Mouse (Mus musculus): ENCODE data around the gene Gm10715. TPM values are rescaled to one million over a fixed set of nuclear protein-coding genes. Genes with fewer than 3 reads are reported as not detected.
A peak's percentile ranks its signal among the peaks of the same experiment; 100 is the strongest.
"Not testable (repeated sequence)": the region's sequence is repeated elsewhere in the genome, so short reads cannot be mapped to it uniquely, and the experiment has no call there.

The Gm10715 gene
- polyA plus RNA-seq, 1 experiment from 2014 or later, result not detected

- WGBS, result 71% methylated on average over 9 of the region's 13 CpGs
- H3K4me1 ChIP-seq (ENCODE audit: control insufficient read depth, insufficient read depth, low read length); ATAC-seq (ENCODE audit: insufficient number of reproducible peaks, low FRiP score, low TSS enrichment, low read depth); H3K27ac ChIP-seq (replicated peaks; ENCODE audit: low read depth, low read length); DNase-seq (ENCODE audit: low spot score); H3K36me3 ChIP-seq (ENCODE audit: control insufficient read depth, insufficient read depth, low read length); H3K4me2 ChIP-seq (ENCODE audit: low read depth, severe bottlenecking); H3K27me3 ChIP-seq (ENCODE audit: control insufficient read depth, insufficient read depth, low read length); H3K4me3 ChIP-seq (ENCODE audit: low read depth, low read length); H3K9ac ChIP-seq (ENCODE audit: low read length); H3K9me3 ChIP-seq (ENCODE audit: control insufficient read depth, low read length): not testable (repeated sequence)
These were observed 14.2 kb upstream of the Gm10715 start for GRCm38 (mm10) chr9:3022316-3023008.

DNA sequence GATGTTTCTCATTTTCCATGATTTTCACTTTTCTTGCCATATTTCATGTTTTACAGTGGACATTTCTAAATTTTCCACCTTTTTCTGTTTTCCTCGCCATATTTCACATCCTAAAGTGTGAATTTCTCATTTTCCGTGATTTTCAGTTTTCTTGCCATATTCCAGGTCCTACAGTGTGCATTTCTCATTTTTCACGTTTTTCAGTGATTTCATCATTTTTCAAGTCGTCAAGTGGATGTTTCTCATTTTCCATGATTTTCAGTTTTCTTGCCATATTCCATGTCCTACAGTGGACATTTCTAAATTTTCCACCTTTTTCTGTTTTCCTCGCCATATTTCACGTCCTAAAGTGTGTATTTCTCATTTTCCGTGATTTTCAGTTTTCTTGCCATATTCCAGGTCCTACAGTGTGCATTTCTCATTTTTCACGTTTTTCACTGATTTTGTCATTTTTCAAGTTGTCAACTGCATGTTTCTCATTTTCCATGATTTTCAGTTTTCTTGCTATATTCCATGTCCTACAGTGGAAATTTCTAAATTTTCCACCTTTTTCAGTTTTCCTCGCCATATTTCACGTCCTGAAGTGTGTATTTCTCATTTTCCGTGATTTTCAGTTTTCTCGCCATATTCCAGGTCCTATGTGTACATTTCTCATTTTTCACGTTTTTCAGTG lies 13.2 kb upstream of the Gm10715 start, which contains the start of gene Gm10718:
Gene Gm10718, plus strand, starts transcription at position 236 of the 673 bp plus-strand sequence.
- not testable (repeated sequence) for H3K36me3 ChIP-seq (ENCODE audit: control insufficient read depth, insufficient read depth, low read length); ATAC-seq (ENCODE audit: insufficient number of reproducible peaks, low FRiP score, low TSS enrichment, low read depth); H3K4me3 ChIP-seq (ENCODE audit: low read depth, low read length); H3K4me2 ChIP-seq (ENCODE audit: low read depth, severe bottlenecking); DNase-seq (ENCODE audit: low spot score); H3K27me3 ChIP-seq (ENCODE audit: control insufficient read depth, insufficient read depth, low read length); H3K9ac ChIP-seq (ENCODE audit: low read length); H3K4me1 ChIP-seq (ENCODE audit: control insufficient read depth, insufficient read depth, low read length); H3K9me3 ChIP-seq (ENCODE audit: control insufficient read depth, low read length); H3K27ac ChIP-seq (replicated peaks; ENCODE audit: low read depth, low read length)
- WGBS, result 72% methylated on average over 9 of the region's 13 CpGs

GRCm38 (mm10) chr9:3023985-3024648 lies 12.6 kb upstream of the Gm10715 start:
- ATAC-seq (ENCODE audit: insufficient number of reproducible peaks, low FRiP score, low TSS enrichment, low read depth), result not testable (repeated sequence)
- WGBS, result 68% methylated on average over 15 of the region's 16 CpGs

GRCm38 (mm10) chr9:3024912-3025467 lies 11.7 kb upstream of the Gm10715 start, which contains the start of gene Gm10717:
Gm10717 (plus strand) TSS chr9:3025417.
- not testable (repeated sequence) for H3K27ac ChIP-seq (replicated peaks; ENCODE audit: low read depth, low read length); H3K9me3 ChIP-seq (ENCODE audit: control insufficient read depth, low read length); ATAC-seq (ENCODE audit: insufficient number of reproducible peaks, low FRiP score, low TSS enrichment, low read depth); H3K4me2 ChIP-seq (ENCODE audit: low read depth, severe bottlenecking); H3K9ac ChIP-seq (ENCODE audit: low read length); H3K4me1 ChIP-seq (ENCODE audit: control insufficient read depth, insufficient read depth, low read length); H3K4me3 ChIP-seq (ENCODE audit: low read depth, low read length); H3K27me3 ChIP-seq (ENCODE audit: control insufficient read depth, insufficient read depth, low read length); DNase-seq (ENCODE audit: low spot score); H3K36me3 ChIP-seq (ENCODE audit: control insufficient read depth, insufficient read depth, low read length)
- WGBS, result 73% methylated on average over 12 of the region's 12 CpGs

More at GRCm38 (mm10) chr9:3023985-3024648, 12.6 kb upstream of the Gm10715 start:
- H3K9me3 ChIP-seq (ENCODE audit: control insufficient read depth, low read length); H3K9ac ChIP-seq (ENCODE audit: low read length); H3K27me3 ChIP-seq (ENCODE audit: control insufficient read depth, insufficient read depth, low read length); H3K4me2 ChIP-seq (ENCODE audit: low read depth, severe bottlenecking); H3K4me1 ChIP-seq (ENCODE audit: control insufficient read depth, insufficient read depth, low read length); H3K27ac ChIP-seq (replicated peaks; ENCODE audit: low read depth, low read length); H3K36me3 ChIP-seq (ENCODE audit: control insufficient read depth, insufficient read depth, low read length); H3K4me3 ChIP-seq (ENCODE audit: low read depth, low read length); DNase-seq (ENCODE audit: low spot score): not testable (repeated sequence)

GRCm38 (mm10) chr9:3025653-3026052 lies 11.0 kb upstream of the Gm10715 start:
- H3K4me3 ChIP-seq (ENCODE audit: low read depth, low read length); H3K4me1 ChIP-seq (ENCODE audit: control insufficient read depth, insufficient read depth, low read length); H3K27ac ChIP-seq (replicated peaks; ENCODE audit: low read depth, low read length); H3K36me3 ChIP-seq (ENCODE audit: control insufficient read depth, insufficient read depth, low read length); H3K9me3 ChIP-seq (ENCODE audit: control insufficient read depth, low read length); H3K4me2 ChIP-seq (ENCODE audit: low read depth, severe bottlenecking); DNase-seq (ENCODE audit: low spot score); H3K9ac ChIP-seq (ENCODE audit: low read length); ATAC-seq (ENCODE audit: insufficient number of reproducible peaks, low FRiP score, low TSS enrichment, low read depth); H3K27me3 ChIP-seq (ENCODE audit: control insufficient read depth, insufficient read depth, low read length): not testable (repeated sequence)
- 67% methylated on average over 4 of the region's 6 CpGs for WGBS

DNA sequence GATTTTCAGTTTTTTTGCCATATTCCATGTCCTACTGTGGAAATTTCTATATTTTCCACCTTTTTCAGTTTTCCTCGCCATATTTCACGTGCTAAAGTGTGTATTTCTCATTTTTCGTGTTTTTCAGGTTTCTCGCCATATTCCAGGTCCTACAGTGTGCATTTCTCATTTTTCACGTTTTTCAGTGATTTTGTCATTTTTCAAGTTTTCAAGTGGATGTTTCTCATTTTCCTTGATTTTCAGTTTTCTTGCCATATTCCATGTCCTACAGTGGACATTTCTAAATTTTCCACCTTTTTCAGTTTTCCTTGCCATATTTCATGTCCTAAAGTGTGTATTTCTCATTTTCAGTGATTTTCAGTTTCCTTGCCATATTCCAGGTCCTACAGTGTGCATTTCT lies 10.5 kb upstream of the Gm10715 start:
- WGBS, result 73% methylated on average over 5 of the region's 5 CpGs
- H3K27ac ChIP-seq (replicated peaks; ENCODE audit: low read depth, low read length), result not testable (repeated sequence)

DNA sequence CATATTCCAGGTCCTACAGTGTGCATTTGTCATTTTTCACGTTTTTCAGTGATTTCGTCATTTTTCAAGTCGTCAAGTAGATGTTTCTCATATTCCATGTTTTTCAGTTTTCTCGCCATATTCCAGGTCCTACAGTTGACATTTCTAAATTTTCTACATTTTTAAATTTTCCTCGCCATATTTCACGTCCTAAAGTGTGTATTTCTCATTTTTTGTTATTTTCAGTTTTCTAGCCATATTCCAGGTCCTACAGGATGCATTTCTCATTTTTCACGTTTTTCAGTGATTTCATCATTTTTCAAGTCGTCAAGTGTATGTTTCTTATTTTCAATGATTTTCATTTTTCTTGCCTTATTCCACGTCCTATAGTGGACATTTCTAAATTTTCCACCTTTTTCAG lies 9.9 kb upstream of the Gm10715 start:
- H3K36me3 ChIP-seq (ENCODE audit: control insufficient read depth, insufficient read depth, low read length); H3K9ac ChIP-seq (ENCODE audit: low read length); H3K4me1 ChIP-seq (ENCODE audit: control insufficient read depth, insufficient read depth, low read length); H3K4me2 ChIP-seq (ENCODE audit: low read depth, severe bottlenecking); H3K4me3 ChIP-seq (ENCODE audit: low read depth, low read length); H3K27me3 ChIP-seq (ENCODE audit: control insufficient read depth, insufficient read depth, low read length); DNase-seq (ENCODE audit: low spot score); ATAC-seq (ENCODE audit: insufficient number of reproducible peaks, low FRiP score, low TSS enrichment, low read depth); H3K9me3 ChIP-seq (ENCODE audit: control insufficient read depth, low read length); H3K27ac ChIP-seq (replicated peaks; ENCODE audit: low read depth, low read length): not testable (repeated sequence)
- WGBS, result 65% methylated on average over 9 of the region's 9 CpGs

More for the DNA sequence above, 10.5 kb upstream of the Gm10715 start:
- not testable (repeated sequence) for H3K4me2 ChIP-seq (ENCODE audit: low read depth, severe bottlenecking); H3K36me3 ChIP-seq (ENCODE audit: control insufficient read depth, insufficient read depth, low read length); H3K9ac ChIP-seq (ENCODE audit: low read length); H3K27me3 ChIP-seq (ENCODE audit: control insufficient read depth, insufficient read depth, low read length); H3K4me3 ChIP-seq (ENCODE audit: low read depth, low read length); ATAC-seq (ENCODE audit: insufficient number of reproducible peaks, low FRiP score, low TSS enrichment, low read depth); DNase-seq (ENCODE audit: low spot score); H3K4me1 ChIP-seq (ENCODE audit: control insufficient read depth, insufficient read depth, low read length); H3K9me3 ChIP-seq (ENCODE audit: control insufficient read depth, low read length)

GRCm38 (mm10) chr9:3027200-3027599 lies 9.5 kb upstream of the Gm10715 start:
- peak; percentile 51 for DNase-seq (ENCODE audit: low spot score)
- H3K27me3 ChIP-seq (ENCODE audit: control insufficient read depth, insufficient read depth, low read length); H3K36me3 ChIP-seq (ENCODE audit: control insufficient read depth, insufficient read depth, low read length); H3K27ac ChIP-seq (replicated peaks; ENCODE audit: low read depth, low read length); H3K9me3 ChIP-seq (ENCODE audit: control insufficient read depth, low read length); H3K4me3 ChIP-seq (ENCODE audit: low read depth, low read length); H3K9ac ChIP-seq (ENCODE audit: low read length); H3K4me2 ChIP-seq (ENCODE audit: low read depth, severe bottlenecking); H3K4me1 ChIP-seq (ENCODE audit: control insufficient read depth, insufficient read depth, low read length); ATAC-seq (ENCODE audit: insufficient number of reproducible peaks, low FRiP score, low TSS enrichment, low read depth): not testable (repeated sequence)
- 72% methylated on average over 9 of the region's 9 CpGs for WGBS

All from limb, embryonic 11.5 days (tissue).